Mouse (Mus musculus): ENCODE measurements at regions not wholly inside any gene's neighbourhood (a gene's known extent, or its start where the extent isn't known, plus 50 kb on each side); places are given as distances from the start of the nearest gene placed in this dataset.

DNA sequence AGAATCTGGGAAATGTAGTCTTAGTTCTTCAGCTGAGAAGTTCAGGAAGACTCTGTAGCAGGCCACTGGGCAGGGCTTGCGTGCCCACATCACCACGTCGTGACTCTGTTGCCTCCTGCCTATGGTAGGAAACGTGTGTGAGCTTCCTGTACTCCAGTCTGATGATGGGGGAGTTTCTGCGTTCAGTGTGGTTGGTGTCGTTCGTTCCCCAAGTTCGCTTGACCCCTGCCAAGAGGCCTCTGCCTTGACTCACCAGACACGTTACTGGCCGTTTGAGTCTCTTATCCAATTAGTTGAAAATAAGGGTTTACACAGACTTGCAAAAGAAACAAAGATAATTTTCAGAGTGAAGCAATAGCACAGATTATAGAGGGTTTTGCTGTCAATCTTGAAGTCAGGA is 102.4 kb upstream of the Syt6 start:
- DNase-seq (ENCODE audit: low spot score), result no peak
- H3K4me3 ChIP-seq, result no peak overlapping the region
- no peaks in the 10 kb centered on the region for H3K27me3 ChIP-seq (ENCODE audit: low read depth, poor library complexity, severe bottlenecking)
- 0 out of 2 replicates have a peak, but pooled peaks cover 3% of the 10 kb centered on the region for H3K4me1 ChIP-seq
- no peaks in the 10 kb centered on the region for H3K36me3 ChIP-seq
- no peaks in the 10 kb centered on the region for H3K9me3 ChIP-seq (replicated peaks)
- 58% methylated on average over 10 of the region's 10 CpGs for WGBS
- H3K27ac ChIP-seq, result no peak overlapping the region

DNA sequence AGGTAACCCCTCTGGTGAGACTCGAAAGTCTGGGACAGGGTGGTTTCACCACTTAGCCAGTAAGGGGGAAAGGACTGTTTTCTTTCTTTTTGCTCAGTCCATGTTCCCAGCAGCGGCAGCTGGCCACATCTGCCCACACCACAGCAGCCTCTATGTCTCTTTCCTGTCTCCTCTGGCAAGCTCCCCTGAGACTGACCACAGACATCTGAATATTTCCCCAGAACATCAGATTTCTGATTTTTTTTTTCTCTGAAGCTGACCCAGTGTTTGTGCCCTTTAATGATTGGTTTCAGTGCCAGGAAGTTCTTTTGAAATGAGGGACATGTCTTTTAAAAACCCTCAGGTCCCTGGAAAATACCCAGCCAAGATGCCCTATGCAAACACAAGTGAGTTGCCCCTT is 101.7 kb upstream of the Syt6 start:
- 81% methylated on average over 2 of the region's 2 CpGs for WGBS
- DNase-seq (ENCODE audit: low spot score), result no peak

DNA sequence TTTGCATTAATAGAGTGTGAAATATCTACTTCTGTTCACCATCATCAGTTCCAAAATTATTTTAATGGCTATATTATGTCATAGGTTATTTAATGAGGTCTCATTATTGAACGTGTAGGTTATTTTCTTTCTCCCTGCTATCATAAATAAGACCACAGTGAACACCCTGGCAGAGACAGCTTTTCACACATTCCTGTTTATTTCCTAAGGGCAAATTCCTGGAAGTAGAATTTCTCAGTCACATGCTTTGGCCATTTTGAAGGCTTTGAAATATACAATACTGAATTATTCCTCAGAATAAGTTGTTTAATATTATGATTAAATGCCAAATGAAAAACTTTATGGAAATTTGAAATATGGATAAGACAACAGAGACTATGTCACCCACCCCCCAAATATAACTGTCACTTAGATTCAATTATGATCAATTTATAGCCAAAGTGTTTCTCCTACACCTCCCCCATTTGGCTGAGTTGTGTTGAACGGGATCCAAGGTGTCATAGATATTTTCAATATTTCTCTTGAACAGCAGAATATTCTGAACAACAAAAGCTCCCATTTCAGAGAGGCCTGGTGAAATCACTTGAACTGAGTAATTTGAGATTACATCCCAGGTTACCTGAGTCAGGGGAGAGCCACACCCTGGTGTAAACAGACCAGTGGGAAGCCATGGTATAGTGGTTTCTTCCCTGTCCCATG is 95.0 kb upstream of the Syt6 start:
- peaks cover 9% of the 10 kb centered on the region; the same call in 1 of the 2 replicates for H3K4me1 ChIP-seq
- 74% methylated on average over 2 of the region's 2 CpGs for WGBS
- no peaks in the 10 kb centered on the region for H3K9me3 ChIP-seq (replicated peaks)
- no peak for DNase-seq (ENCODE audit: low spot score)
- no peak overlapping the region for H3K4me3 ChIP-seq
- no peak overlapping the region for H3K27ac ChIP-seq
- no peaks in the 10 kb centered on the region for H3K36me3 ChIP-seq
- H3K27me3 ChIP-seq (ENCODE audit: low read depth, poor library complexity, severe bottlenecking), result no peaks in the 10 kb centered on the region

More for the DNA sequence above, 101.7 kb upstream of the Syt6 start:
- Histone ChIP-seq H3K36me3 (no peaks in the 10 kb centered on the region), H3K4me1 (0 out of 2 replicates have a peak, but pooled peaks cover 3% of the 10 kb centered on the region), H3K27me3 (ENCODE audit: low read depth, poor library complexity, severe bottlenecking) (no peaks in the 10 kb centered on the region), H3K4me3 (no peak overlapping the region), H3K9me3 (replicated peaks) (no peaks in the 10 kb centered on the region), H3K27ac (no peak overlapping the region)

DNA sequence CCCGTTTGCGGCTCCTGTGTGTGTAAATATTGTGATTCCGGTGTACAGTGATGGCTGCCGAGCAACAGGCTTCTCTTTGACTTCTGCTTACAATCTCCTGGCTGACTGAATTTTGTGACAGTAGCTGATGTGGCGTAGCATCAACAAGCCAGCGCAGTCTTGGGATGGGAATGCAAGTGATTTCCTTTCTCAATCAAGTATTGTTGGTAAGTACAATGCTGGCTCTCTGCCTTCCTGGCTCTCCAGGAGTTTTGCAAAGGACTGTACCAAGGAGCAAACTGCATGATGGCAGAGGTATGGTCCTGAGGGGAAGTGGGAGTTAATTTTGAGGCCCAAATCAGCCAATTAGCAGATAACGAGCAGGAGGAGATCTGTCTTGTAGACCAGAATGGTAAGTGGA is 94.4 kb upstream of the Syt6 start:
- DNase-seq (ENCODE audit: low spot score), result no peak
- Histone ChIP-seq H3K27ac (no peak overlapping the region), H3K27me3 (ENCODE audit: low read depth, poor library complexity, severe bottlenecking) (no peaks in the 10 kb centered on the region), H3K9me3 (replicated peaks) (no peaks in the 10 kb centered on the region), H3K36me3 (no peaks in the 10 kb centered on the region), H3K4me1 (peaks cover 9% of the 10 kb centered on the region; the same call in 1 of the 2 replicates), H3K4me3 (no peak overlapping the region)
- WGBS, result 88% methylated on average over 7 of the region's 7 CpGs

DNA sequence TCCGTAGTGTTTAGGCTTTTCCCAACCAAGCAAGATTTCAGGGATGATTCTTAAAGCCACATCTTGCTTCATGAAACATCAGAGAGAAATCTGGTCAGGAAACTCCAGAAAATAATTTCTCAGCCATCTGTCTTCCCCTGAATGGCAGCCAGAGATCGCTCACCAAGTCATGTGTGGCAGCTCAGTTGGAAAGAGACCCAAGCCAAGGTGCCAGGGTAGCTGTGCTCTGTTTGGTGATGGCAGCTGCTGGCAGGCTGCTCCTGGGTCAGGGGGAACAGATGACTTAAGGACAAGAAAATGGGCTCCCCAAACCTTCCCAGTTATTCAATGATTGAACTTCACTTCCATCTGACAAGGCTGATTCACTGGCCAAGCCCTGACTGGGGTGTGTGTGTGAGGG is 91.7 kb upstream of the Syt6 start:
- no peak for DNase-seq (ENCODE audit: low spot score)
- Histone ChIP-seq H3K4me3 (no peak overlapping the region), H3K27ac (no peak overlapping the region), H3K4me1 (peaks cover 9% of the 10 kb centered on the region; the same call in 1 of the 2 replicates), H3K36me3 (no peaks in the 10 kb centered on the region), H3K9me3 (replicated peaks) (no peaks in the 10 kb centered on the region), H3K27me3 (ENCODE audit: low read depth, poor library complexity, severe bottlenecking) (no peaks in the 10 kb centered on the region)
- 90% methylated on average over 2 of the region's 2 CpGs for WGBS

DNA sequence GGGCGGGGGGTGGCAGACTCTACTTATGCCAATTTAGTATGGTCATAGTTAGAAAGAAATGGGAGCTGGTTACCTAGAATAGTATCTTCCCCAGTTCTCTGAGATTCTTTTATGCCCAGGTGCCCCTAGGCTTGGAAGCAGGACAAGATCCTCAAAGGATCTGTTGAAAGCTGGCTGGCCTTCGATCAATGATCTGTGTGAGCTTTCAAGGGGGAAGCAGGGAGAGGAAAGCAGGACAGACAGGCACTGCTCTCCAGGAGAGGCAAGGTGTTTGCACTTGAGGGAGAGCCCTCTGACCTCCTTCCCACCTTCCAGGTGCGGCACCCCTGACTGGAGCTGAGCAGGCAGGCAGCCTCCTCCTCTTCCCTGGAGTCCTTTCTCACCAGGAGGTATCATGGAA is 91.3 kb upstream of the Syt6 start:
- Histone ChIP-seq H3K27ac (no peak overlapping the region), H3K4me3 (no peak overlapping the region), H3K36me3 (no peaks in the 10 kb centered on the region), H3K4me1 (peaks cover 9% of the 10 kb centered on the region; the same call in 1 of the 2 replicates), H3K27me3 (ENCODE audit: low read depth, poor library complexity, severe bottlenecking) (no peaks in the 10 kb centered on the region), H3K9me3 (replicated peaks) (no peaks in the 10 kb centered on the region)
- 90% methylated on average over 3 of the region's 3 CpGs for WGBS
- no peak for DNase-seq (ENCODE audit: low spot score)

DNA sequence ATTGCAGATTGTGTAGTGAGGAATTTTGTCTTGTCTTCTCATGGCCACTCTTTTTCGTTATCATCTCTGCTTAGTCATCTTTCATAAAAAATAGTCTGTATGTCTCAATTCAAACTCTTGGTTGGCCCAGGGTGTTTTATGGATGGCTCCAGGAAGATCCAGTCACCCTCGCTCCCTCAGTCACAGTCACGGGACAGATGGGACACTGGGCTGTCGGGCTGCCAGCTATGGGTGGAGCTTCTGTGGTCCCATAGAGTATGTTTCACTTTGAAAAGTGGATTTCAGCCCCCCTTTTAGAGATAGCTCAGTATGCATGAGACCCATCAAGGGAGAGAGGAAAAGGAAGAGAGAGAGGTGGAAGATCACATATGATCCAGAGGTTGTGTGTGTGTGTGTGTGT is 85.2 kb upstream of the Syt6 start:
- 83% methylated on average over 4 of the region's 4 CpGs for WGBS
- no peaks in the 10 kb centered on the region for H3K27me3 ChIP-seq (ENCODE audit: low read depth, poor library complexity, severe bottlenecking)

DNA sequence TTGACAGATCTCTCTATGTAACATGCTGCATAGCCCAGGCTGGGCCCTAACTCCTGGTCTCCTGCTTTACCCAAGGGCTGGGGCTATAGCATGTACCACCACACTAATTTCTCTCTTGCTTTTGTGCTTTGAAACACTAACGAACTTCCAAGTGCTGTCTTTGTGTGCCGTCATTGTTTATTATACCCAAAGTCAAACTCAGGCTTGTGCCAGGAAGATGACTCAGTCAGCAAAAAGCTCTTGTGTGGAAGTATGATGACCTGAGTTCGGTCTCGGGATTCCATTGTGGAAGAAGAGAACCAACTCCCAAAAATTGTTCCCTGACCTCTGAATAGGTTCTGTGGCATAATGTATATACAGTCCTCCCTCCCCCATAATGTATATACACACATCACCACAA is 84.1 kb upstream of the Syt6 start:
- no peak overlapping the region for H3K27ac ChIP-seq
- no peak overlapping the region for H3K4me3 ChIP-seq
- H3K27me3 ChIP-seq (ENCODE audit: low read depth, poor library complexity, severe bottlenecking), result no peaks in the 10 kb centered on the region
- no peaks in the 10 kb centered on the region for H3K36me3 ChIP-seq
- WGBS, result 95% methylated on average over 4 of the region's 4 CpGs
- no peaks in the 10 kb centered on the region for H3K9me3 ChIP-seq (replicated peaks)
- no peak for DNase-seq (ENCODE audit: low spot score)
- no peaks in the 10 kb centered on the region for H3K4me1 ChIP-seq

More for the DNA sequence above, 85.2 kb upstream of the Syt6 start:
- Histone ChIP-seq H3K27ac (no peak overlapping the region), H3K4me1 (no peaks in the 10 kb centered on the region), H3K9me3 (replicated peaks) (no peaks in the 10 kb centered on the region), H3K4me3 (no peak overlapping the region), H3K36me3 (no peaks in the 10 kb centered on the region)
- no peak for DNase-seq (ENCODE audit: low spot score)

DNA sequence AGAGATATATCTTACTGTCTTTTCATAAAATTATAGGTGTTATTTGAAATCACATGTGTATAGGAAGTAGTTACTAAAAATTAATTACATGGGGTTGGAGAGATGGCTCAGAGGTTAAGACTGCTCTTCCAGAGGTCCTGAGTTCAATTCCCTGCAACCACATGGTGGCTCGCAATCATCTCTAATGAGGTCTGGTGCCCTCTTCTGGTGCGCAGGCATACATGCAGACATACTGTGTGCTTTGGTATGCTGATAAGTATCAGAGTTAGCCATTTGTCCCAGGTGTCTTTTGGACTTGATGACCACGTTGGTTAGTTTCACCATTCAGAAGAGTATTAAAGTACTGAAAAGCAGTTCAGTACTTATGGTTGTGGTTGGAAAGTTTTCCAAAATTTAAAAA is 82.8 kb upstream of the Syt6 start:
- DNase-seq (ENCODE audit: low spot score), result no peak
- Histone ChIP-seq H3K27ac (no peak overlapping the region), H3K4me3 (no peak overlapping the region), H3K4me1 (0 out of 2 replicates have a peak, but pooled peaks cover 4% of the 10 kb centered on the region), H3K36me3 (no peaks in the 10 kb centered on the region), H3K27me3 (ENCODE audit: low read depth, poor library complexity, severe bottlenecking) (no peaks in the 10 kb centered on the region), H3K9me3 (replicated peaks) (no peaks in the 10 kb centered on the region)
- 82% methylated on average over 3 of the region's 3 CpGs for WGBS

DNA sequence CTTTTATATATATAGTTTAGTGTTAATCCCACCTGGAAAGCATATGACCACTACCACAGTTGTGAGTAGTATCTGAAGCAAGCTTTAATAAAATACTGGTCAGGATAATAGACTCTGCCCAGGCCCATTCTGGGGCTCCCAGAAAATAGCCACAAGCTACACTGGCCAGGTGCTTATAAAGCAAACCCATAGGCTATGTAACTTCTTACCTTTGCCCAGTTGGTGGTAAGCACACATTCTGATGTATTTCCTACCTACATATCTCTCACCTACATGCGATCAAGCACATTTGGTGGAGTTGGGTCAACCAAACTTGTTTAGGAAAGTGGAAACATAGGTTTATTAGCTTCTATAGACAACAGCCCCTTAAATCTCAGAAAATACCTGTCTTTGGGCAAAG is 81.4 kb upstream of the Syt6 start:
- Histone ChIP-seq H3K27ac (no peak overlapping the region), H3K9me3 (replicated peaks) (no peaks in the 10 kb centered on the region), H3K4me3 (no peak overlapping the region), H3K36me3 (no peaks in the 10 kb centered on the region), H3K4me1 (0 out of 2 replicates have a peak, but pooled peaks cover 4% of the 10 kb centered on the region), H3K27me3 (ENCODE audit: low read depth, poor library complexity, severe bottlenecking) (no peaks in the 10 kb centered on the region)
- DNase-seq (ENCODE audit: low spot score), result no peak
- 100% methylated on average over 1 of the region's 1 CpGs for WGBS

DNA sequence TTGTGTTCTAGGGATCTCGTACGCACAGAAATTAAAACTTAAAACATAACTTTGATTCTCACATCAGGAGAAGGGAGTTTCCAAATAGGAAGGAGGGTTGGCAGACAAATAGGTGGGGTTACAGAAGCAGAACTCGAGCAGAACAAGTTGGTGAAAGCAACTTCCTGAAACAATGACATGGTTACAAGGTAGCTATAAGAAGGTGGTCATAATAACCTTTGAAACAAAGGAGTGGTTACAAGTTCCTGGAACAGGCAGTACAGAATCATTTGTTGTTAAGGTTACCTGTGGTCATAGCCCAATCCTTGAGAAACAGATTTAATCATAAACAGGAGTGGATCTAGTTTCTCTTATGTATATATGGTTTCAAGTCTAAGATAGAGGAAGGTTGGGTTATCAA is 81.0 kb upstream of the Syt6 start:
- WGBS, result 90% methylated on average over 3 of the region's 3 CpGs
- no peaks in the 10 kb centered on the region for H3K9me3 ChIP-seq (replicated peaks)
- H3K27ac ChIP-seq, result no peak overlapping the region
- DNase-seq (ENCODE audit: low spot score), result no peak
- H3K4me1 ChIP-seq, result 0 out of 2 replicates have a peak, but pooled peaks cover 4% of the 10 kb centered on the region
- no peaks in the 10 kb centered on the region for H3K36me3 ChIP-seq
- no peak overlapping the region for H3K4me3 ChIP-seq
- H3K27me3 ChIP-seq (ENCODE audit: low read depth, poor library complexity, severe bottlenecking), result no peaks in the 10 kb centered on the region

DNA sequence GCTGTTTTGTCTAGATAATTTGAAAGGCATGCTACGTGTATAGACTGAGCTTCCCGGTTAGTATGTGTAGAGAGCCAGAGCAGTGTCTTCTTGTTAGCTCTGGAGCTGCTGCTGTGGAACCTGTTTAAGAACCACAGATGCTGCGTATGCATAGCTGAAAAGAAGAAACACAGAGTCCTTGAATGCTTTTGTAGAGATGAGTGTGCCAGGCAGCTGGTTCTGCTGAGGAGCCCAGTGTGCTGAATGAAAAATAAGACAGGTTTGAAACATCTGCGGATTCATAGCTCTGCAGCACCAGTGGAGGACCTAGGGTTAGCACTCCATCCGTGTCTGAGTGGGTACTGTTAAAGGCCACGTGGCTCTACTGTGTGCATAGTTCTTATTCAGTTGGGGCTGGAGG is 78.9 kb upstream of the Syt6 start:
- H3K27ac ChIP-seq, result no peak overlapping the region
- peaks cover 4% of the 10 kb centered on the region; the same call in 1 of the 2 replicates for H3K4me1 ChIP-seq
- WGBS, result 89% methylated on average over 6 of the region's 6 CpGs
- no peak overlapping the region for H3K4me3 ChIP-seq
- no peaks in the 10 kb centered on the region for H3K9me3 ChIP-seq (replicated peaks)
- no peaks in the 10 kb centered on the region for H3K27me3 ChIP-seq (ENCODE audit: low read depth, poor library complexity, severe bottlenecking)
- DNase-seq (ENCODE audit: low spot score), result no peak
- H3K36me3 ChIP-seq, result no peaks in the 10 kb centered on the region

DNA sequence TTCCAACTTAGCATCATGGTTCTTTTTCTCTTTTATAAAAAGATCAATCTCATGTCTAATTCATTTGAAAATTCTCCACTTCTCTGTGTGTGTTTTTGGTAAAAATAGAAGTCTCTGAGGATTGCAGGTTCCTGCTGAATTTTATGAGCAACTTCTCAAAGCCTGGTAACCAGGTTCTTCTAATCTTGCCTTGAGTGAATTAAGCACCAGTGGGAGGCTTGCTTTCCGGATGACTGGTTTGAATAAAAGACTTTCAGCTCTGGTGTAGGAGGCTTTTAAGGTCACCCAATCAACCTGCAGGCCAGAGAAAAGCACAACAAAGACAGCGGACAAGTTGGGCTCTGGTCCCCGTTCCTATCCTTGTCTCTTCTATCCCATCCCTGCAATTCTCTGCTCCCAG is 78.3 kb upstream of the Syt6 start:
- Histone ChIP-seq H3K27me3 (ENCODE audit: low read depth, poor library complexity, severe bottlenecking) (no peaks in the 10 kb centered on the region), H3K9me3 (replicated peaks) (no peaks in the 10 kb centered on the region), H3K4me3 (no peak overlapping the region), H3K4me1 (peaks cover 4% of the 10 kb centered on the region; the same call in 1 of the 2 replicates), H3K36me3 (no peaks in the 10 kb centered on the region), H3K27ac (no peak overlapping the region)
- WGBS, result 84% methylated on average over 3 of the region's 3 CpGs
- DNase-seq (ENCODE audit: low spot score), result no peak

DNA sequence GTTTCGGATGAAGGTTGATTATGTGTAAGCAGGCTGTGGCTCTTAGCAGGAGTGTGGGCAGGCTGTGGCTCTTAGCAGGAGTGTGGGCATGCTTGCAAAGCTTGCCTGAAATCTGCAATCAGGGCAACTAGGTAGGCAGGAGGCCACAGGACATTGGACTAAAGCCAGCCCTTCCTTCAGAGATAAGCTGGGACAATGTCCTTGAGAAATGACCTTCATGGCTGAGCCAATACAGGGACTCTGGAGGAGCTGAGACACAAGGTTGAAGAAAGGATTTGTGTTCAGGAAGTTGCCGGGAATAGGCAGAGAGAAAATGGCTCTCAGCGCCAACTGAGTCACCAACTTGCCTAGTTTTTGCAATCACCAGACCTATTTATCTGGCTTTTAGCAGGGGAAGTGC is 77.3 kb upstream of the Syt6 start:
- H3K9me3 ChIP-seq (replicated peaks), result no peaks in the 10 kb centered on the region
- H3K36me3 ChIP-seq, result no peaks in the 10 kb centered on the region
- peaks cover 4% of the 10 kb centered on the region; the same call in 1 of the 2 replicates for H3K4me1 ChIP-seq
- no peak overlapping the region for H3K4me3 ChIP-seq
- 86% methylated on average over 3 of the region's 3 CpGs for WGBS
- no peaks in the 10 kb centered on the region for H3K27me3 ChIP-seq (ENCODE audit: low read depth, poor library complexity, severe bottlenecking)
- H3K27ac ChIP-seq, result no peak overlapping the region
- DNase-seq (ENCODE audit: low spot score), result no peak
